Mouse (Mus musculus): ENCODE results near the gene Nckipsd.

Nckipsd gene

DNA sequence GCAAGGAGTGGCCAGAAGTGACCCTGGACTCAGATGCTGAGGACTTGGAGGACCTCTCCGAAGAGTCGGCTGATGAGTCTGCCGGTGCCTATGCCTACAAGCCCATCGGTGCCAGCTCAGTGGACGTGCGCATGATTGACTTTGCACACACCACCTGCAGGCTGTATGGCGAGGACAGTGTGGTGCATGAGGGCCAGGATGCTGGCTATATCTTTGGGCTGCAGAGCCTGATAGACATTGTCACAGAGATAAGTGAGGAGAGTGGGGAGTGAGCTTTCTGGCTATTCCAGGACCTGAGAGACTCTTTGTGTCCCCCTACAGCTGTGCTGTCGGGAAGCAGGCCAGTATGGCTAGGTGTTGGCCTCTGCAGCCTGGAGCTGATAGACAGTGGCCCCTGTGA is 2.4 kb upstream of the Nckipsd start:
- DNase-seq = no peak

DNA sequence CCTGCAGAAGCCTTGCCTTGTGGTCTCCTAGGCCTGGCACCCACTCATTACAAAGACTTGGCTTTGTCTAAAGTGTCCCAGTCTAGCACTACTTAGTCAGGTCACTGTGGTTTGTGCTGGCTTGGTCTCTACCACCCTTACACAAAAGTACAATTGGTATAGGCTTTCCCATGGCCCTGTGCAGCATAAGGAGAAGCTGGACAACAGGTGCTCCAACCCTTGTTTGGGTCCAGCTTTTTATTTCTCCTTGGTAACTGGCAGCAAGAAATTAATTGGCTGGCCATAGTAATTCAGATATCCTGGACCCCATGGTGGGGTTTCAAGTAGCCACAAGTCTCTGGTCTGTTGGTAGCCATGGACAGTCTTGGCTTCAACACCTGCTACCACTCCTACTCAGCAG is 1.8 kb upstream of the Nckipsd start:
- DNase-seq = no peak

DNA sequence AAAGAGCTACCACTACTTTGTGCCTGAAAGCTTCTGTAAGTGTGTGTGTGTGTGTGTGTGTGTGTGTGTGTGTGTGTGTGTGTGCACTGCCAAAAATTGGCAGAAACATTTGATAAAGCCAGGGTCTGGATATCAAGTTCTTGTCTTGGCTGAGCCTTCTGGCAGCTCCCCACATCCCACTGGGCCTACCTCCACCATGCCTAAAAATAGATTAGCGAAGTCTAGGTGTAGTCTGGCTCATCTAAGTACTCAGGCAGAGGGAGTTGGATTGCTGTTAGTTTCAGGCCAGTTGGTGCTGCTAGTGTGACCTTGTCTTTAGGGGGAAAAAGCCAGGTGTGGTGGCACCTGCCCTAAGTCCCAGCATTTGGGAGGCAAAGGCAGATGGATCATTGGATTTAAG is 1.3 kb upstream of the Nckipsd start:
- DNase-seq = no peak

DNA sequence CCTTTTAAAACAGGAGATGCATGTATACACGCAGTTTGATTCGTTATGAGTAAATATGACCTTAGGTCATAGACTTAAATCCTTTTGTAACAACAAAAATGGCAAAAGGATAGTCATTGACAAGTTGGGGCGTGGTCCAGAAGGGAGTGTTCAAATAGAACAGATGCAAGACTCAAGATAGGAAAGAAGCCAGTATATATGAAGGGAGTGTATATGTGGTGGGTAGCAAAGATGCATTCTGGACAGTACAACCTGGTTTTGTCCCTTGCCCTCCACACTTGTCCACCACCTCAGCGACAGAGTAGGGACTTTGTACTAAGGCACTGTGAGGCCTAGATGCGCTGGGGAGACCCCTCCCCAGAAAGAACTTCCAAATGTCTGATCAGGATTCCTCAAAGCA is 494 bp upstream of the Nckipsd start:
- no peak for DNase-seq

DNA sequence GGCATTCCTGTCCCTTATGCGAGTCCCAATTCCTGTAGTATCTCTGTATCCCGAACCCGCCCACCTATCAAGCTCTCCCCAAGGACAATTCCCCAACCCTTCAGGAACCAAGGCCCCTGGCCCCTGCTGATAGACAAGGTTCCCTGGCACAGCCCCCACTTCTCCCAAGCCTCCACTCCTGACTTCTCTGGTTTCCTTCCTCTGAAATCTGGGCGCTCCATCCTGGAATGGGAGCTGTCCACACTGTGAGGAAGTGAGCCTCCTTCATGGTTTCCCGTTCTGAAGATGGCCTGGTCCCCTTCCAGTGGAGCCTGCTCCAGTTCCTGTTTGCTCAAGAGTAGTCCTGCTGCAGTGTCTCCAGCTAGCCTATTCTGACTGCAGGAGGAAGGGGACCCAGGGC is 1.0 kb downstream of the Nckipsd start:
- DNase-seq = no peak

DNA sequence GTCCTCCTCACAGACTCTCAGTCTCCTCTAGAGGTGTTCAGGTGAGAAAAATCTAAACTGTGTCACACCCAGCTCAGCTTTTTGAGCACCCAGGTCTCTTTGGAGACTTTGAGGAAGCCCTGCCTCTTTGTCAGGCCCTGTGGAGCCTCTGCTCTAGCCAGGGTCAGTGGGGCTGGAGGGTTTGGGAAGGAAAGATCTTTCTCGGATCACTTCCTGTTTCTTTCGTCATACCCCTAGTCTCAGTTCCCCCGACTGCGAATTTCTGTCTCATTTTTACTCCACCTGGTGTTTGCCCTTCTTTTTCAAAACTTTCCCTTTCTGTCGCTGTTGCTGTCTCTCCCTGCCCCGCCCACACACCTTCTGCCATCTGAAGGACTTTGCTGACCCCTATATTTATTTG is 1.6 kb downstream of the Nckipsd start:
- DNase-seq = no peak

DNA sequence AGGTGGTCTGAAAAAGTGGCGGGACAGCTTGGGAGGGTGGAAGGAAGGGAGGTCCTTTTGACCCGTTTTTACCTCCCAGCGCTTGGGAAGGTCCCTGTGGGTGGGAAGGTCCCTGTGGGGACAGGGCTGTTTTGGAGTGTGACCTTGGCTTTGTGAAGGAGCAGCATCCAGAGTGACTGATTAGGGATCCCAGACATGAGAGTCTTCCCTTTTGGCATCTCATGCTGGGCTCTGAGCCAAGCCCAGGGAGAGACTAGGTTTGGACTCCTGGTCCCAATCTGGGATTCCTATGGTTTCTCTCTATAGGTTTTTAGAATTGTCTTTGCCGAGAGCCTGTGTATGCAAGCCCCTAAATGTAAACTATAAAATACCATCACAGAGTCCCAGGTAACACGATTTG is 2.3 kb downstream of the Nckipsd start:
- DNase-seq = no peak

DNA sequence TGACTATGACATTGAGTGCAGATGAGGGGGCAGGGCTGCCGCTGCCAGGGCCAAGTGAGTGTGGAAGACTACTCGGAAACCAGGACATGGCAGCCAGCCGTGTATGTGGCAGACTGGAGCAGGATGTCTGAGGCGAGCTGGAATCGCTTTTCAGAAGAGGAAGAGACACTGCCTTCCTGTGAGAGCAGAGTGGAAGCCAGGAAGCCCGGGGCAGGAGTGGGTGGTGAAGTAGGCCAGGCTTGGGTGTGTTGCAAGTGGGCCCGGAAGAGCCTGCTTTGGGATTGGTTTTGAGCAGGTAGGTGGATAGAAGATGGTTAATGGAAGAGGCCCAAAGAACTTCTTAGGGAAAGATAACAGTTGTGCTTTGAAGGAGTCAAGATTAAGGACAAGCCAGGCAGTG is 7.4 kb downstream of the Nckipsd start:
- DNase-seq = no peak

DNA sequence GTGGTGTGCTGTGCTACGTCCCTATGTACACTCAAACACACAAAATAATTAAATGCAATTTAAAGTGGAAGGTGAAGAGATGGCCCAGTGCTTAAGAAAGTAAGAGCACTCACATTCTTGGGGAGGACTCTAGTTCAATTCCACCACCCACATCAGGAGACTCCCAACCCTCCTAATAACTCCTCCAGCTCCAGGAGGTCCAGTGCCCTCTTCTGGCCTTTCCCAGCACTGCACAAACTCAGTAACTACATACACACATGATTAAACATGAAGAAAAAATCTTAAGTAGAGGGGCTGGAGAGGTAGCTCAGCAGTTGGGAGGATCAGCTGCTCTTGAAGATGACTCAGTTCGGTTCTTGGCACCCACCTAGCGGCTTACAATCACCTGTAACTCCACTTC is 11.3 kb downstream of the Nckipsd start:
- DNase-seq = no peak

DNA sequence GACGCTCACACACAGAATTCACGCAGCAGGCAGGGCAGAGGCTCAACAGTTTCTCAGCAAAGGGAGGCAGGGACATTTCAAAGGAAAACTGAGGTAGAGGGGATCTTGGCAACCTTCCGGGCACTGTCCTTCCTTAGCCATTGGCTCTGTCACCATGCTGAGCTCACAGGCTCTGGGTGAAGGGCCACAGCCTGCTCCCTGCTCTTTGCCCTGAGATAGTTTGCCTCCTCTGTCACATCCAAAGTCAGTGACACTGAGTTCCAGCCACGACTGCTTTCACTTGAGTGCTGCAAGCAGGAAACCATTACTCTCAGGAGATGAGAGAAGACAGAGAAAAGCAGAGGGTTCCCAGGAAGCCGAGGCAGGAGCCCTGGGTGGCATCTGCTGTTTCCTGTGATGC is 11.9 kb downstream of the Nckipsd start:
- no peak for DNase-seq

DNA sequence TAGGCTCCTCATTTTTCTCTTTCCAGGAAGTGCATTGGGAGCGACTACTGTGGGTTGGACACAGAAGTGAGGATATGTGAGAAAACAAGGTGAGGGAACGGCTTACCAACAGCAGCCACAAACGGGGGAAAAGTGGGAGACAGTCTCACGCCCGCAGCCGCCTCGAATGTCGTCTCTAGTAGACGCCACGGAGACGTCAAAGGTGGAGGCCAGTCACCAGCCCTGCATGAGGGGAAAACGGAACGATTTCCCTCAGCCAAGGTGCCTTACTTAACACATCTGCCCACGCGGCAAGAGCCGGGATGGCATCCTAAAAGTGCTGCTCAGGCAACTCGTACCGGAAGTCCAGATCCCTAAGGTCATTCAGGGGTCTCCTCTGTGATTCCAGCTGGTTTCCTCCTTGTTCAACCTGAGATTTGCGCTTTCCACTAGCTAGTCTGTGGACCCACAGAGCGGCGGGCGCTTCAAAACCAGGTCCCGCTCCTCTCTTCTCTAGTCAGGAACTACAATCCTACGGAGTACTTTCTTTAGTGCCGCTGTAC is 16.0 kb downstream of the Nckipsd start:
- peak; percentile 27 for DNase-seq

DNA sequence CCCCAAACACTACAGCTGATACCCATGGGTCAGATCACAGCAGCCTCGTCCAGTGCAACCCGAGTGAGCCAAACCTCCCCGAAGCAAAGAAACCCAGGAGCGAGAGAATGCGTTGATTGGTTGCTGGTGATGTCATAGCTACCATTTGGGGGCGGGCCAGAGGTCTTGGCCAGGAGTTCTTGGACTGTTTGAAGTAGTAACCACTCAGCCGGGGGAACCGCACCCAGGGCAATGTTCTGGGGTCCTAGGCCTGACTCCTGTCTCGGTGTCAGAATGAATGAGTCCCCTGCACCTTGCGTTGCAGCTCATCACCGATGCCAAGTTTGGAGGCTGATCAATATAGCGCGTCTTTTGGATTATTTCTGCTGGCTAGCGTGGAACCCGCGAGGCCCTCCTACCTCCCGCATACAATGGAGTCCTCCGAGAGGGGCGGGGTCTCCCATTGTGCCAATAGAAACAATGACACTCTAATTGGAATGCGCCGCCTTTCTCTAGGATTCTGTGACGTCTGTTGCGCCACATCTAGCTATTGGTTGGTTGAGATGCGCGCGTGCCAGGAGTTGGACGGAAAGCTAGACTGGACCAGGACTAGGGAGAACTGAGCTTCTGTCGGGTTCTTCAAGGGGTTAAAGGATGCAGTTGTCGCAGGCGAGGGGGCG is 16.7 kb downstream of the Nckipsd start:
- peak; percentile 88 for DNase-seq

DNA sequence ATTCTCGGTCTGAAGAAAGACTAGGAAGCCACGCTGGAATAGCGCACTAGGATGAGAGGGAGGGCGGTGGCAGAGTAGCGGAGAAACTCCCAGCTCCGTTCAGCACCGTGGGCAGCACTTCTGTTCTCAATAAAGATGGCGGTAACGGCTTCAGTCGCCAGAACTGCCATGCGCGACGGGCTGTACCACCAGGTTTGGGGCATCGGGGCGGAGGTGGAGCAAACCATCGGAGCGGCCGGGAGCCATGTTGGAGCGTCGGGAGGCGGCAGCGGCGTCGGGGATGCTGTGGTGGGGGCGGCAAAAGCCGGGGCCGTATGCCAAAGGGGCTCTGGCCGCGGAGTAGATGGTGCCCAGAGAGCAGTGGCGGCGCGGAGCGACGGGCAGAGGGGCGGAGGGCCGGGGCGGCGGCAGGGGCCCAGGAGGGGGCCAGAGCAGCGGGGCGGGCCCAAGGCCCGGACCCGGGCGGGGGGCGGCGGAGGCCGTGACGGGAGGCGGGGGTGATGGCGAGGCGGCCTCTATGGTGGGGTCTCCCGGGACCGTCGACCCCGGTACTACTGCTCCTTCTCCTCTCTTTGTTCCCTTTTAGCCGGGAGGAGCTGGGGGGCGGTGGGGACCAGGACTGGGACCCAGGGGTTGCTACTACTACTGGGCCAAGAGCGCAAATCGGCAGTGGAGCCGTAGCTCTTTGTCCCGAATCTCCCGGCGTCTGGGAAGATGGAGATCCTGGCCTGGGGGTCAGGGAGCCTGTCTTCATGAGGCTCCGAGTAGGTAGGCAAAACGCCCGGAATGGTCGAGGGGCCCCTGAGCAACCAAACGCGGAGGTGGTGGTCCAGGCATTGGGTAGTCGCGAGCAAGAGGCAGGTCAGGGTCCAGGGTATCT is 17.9 kb downstream of the Nckipsd start, which contains the start of gene Celsr3:
Gene Celsr3, plus strand, starts transcription at position 501 of the 880 bp plus-strand sequence.
- peak; percentile 89 for DNase-seq

DNA sequence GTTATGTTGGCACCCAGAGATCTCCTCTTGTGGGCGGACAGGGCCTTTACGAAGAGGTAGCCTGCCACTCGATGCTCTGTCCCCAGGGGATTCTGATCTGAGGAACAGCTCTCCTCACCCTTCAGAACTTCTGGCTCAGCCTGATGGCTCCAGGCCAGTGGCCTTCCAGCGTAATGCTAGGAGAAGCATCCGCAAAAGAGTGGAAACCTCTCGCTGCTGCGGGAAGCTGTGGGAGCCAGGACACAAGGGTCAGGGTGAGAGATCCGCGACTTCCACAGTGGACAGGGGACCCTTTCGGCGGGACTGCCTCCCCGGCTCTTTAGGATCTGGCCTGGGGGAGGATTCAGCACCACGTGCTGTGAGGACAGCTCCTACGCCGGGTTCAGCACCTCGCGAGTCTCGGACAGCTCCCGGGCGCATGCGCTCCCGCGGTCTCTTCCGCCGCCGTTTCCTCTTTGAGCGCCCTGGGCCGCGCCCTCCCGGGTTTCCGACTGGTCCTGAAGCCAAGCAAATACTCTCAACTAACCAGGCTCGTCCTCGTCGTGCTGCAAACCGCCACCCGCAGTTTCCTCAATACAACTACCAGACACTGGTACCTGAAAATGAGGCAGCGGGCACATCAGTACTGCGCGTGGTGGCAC is 18.7 kb downstream of the Nckipsd start:
- peak; percentile 71 for DNase-seq

DNA sequence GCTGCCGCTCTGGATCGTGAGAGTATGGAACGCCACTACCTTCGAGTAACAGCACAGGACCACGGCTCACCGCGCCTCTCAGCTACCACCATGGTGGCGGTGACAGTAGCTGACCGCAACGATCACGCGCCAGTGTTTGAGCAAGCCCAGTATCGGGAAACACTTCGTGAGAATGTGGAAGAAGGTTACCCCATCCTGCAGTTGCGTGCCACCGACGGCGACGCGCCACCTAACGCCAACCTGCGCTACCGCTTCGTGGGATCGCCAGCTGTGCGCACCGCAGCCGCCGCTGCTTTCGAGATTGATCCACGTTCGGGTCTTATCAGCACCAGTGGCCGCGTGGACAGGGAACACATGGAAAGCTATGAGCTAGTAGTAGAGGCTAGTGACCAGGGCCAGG is 19.3 kb downstream of the Nckipsd start:
- no peak for DNase-seq

DNA sequence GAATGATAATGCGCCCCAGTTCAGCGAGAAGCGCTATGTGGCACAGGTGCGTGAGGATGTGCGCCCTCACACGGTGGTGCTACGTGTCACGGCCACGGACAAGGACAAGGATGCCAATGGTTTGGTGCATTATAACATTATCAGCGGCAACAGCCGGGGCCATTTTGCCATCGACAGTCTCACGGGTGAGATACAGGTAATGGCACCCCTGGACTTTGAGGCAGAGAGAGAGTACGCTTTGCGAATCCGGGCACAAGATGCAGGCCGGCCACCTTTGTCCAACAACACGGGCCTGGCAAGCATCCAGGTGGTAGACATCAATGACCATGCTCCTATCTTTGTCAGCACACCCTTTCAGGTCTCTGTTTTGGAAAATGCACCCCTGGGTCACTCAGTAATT is 19.7 kb downstream of the Nckipsd start:
- DNase-seq = no peak

DNA sequence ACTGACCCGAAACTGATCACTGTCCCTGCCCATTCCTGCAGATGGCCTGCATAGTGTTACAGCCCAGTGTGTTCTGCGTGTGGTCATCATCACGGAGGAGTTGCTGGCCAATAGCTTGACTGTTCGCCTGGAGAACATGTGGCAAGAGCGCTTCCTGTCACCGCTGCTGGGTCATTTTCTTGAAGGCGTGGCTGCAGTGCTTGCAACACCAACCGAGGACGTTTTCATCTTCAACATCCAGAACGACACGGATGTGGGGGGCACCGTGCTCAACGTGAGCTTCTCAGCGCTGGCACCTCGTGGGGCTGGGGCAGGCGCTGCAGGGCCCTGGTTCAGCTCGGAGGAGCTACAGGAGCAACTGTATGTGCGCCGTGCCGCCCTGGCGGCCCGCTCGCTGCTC is 23.5 kb downstream of the Nckipsd start:
- DNase-seq = no peak

DNA sequence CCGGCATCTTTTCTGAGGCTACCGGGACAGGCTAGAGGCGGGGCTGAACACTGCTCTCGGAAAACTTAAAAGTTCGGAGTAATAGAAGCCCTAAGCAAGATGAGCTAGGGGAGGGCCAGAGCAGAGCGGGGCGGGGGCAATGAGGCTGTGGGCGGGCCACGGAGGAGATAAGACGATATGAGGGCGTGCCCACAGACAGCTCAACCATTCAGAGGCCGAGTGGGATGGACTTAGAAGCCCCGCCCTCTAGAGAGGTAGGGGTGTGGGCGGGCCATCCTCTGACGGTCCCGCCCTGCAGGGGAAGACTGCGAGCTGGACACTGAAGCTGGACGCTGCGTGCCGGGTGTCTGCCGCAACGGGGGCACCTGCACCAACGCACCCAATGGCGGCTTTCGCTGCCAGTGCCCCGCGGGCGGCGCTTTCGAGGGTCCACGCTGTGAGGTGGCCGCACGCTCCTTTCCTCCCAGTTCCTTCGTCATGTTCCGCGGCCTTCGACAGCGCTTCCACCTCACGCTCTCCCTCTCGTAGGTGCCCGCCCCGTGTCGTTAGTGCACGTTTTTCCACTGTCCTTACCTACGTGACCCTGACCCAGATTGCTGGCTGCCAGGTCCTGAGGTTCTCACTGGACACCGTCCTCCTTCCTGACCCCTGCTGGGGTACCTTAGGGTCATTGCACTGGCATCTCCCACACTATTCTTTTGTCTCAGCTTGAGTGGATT is 24.4 kb downstream of the Nckipsd start:
- DNase-seq = peak; percentile 74

DNA sequence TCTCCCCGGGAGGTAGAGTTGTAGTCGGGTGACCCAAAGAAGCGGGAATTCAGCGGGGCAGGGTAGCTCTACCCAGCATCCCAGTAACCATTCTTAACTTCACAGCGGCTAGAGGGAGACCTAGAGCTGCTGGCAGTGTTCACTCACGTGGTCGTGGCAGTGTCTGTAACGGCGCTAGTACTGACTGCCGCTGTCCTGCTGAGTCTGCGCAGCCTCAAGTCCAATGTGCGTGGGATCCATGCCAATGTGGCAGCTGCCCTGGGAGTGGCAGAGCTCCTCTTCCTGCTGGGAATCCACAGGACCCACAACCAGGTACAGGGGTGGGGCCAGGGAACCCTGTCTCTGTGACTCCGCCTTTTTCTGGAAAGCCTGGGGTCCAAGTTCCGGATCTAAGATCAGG is 34.8 kb downstream of the Nckipsd start:
- peak; percentile 63 for DNase-seq

DNA sequence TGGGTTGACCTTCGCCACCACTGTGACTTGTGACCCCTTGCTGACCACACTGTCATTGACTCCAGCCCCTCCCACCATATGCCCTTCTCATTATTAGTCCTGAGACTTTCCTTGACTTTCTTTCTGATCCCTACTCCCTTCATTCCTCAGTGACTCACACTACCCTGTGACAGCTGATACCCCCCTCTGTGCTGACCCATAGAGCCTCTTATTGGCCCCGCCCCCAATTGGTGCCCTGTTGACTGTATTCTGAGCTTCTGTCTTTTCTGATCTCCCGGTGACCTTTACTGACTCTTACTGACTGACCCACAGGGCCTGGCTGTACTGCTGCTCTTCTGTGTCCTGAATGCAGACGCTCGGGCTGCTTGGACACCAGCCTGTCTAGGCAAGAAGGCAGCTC is 37.2 kb downstream of the Nckipsd start:
- DNase-seq = no peak

DNA sequence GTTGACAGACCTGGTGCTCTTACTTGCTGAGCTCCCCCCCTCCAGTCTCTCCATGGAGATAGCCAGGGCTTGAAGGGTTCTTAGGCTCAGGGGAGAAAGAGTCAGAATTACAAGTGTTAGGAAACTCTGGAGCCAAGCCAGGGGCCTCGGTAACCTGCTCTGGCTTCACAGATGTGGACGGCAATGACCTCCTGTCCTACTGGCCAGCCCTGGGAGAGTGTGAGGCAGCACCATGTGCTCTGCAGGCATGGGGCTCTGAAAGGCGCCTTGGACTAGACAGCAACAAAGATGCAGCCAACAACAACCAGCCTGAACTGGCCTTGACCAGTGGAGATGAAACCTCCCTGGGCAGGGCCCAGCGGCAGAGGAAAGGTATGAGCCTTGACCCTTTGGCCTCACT is 39.2 kb downstream of the Nckipsd start:
- DNase-seq = no peak

DNA sequence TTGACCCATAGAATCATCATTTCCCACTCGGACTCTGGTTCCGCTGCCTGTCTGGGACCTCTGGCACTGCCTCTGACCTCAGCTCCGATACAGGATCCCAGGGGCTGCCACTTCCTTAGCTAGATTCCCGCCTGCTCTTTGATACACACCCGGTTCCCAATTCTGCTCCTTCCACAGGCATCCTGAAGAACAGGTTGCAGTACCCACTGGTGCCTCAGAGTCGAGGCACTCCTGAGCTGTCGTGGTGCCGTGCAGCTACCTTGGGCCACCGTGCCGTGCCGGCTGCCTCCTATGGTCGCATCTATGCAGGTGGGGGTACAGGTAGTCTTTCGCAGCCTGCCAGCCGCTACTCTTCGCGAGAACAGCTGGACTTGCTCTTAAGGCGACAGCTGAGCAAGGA is 40.3 kb downstream of the Nckipsd start:
- DNase-seq = no peak

DNA sequence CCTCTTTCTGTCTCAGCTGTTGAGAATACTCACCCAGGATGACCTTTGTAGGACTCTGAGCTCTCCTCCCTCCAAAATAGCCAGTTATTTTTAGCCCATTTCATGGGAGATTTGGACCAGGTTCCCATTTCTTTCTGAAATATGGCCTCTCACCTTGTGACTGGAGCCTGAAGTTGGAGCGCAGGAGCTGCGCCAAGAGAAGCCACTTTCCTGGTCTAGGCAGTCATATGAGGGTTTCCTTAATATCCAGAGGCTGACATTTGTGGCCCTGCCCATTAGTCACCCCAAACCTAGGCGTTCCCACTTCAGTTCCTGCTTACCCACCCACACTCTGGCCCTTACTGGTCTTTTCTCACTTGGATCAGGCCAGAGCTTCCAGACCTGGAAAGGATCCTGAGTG is 44.8 kb downstream of the Nckipsd start, which contains the start of gene Slc26a6:
Gene Slc26a6, plus strand, starts transcription at position 308 of the 400 bp plus-strand sequence.
- no peak for DNase-seq
